Mouse (Mus musculus) cerebellum, adult 2 months (tissue): ENCODE measurements at regions not wholly inside any gene's neighbourhood (a gene's known extent, or its start where the extent isn't known, plus 50 kb on each side); places are given as distances from the start of the nearest gene placed in this dataset.

Experiments used
- CTCF ChIP-seq: fragments of 200-500 bp; IDR thresholded peaks from 2 replicates; pipeline ENCODE4 v1.5.1; 2011; ENCODE audit warnings: low read depth, mild to moderate bottlenecking, control low read depth, low read length, moderate library complexity, borderline replicate concordance; ENCODE audit not compliant: insufficient read depth
- POLR2A ChIP-seq: fragments of 200-500 bp; IDR thresholded peaks from 2 replicates; pipeline ENCODE4 v1.6.1; 2011; ENCODE audit warnings: low read length, control low read depth, borderline replicate concordance; ENCODE audit not compliant: insufficient read depth

GRCm38 (mm10) chr11:56285575-56286260 lies 244.9 kb upstream of the Nmur2 start:
- TF ChIP-seq CTCF (no peak), POLR2A (no peak)
